In the genomic region with DNA sequence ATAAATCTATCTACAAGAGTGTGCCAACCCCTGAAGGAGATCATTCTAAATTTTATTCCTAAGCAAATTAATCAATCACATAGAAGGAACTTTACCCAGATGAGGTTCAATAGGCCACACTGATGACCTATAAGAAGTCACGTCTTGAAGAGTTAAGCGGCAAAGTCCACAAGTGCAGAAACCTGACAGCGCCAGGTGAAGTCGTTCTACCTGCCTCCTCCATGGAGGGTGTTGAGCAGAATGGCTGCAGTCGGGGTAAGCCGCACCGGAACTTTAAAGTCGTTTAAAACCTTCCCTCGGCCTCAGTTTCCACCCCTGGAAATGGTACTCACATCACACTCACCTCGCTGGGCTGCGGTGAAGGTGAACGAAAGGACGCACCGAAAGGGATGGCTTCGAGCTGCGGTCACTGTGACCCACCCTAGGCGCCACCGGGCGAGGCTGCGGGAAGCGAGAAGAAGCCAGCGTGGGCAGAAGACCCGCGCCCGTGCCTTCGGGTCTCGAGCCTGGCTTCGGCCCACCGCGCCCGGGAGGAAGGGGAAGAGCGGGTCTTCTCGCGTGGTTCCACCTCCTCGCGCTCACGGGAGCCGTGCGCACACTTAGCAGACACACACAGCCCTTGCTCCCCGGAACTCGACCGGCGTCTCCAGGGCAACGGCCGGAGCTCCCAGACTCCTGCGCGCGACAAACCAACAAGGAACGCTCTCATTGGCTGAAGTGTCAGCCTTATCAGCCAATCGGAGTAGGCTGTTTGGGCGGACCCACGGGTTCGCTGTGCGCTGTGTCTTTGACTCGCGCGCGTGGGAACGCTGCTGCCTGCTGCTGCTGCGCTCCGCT, we compare ENCODE assay signal across 8 mouse cellular contexts. TPM values are rescaled to one million over a fixed set of nuclear protein-coding genes. Genes with fewer than 3 reads are reported as not detected.
DNase-seq lines count a peak whose midpoint lies in the region; ATAC-seq lines count a peak whose summit lies in the region.

A gene (minus strand): TSS at position 660 of the 837 bp plus-strand sequence.

- H3K4me3 ChIP-seq in hindbrain, embryonic 14.5 days (replicated peaks; ENCODE audit: low read length), result peak within 1 kb of the TSS; percentile 71

- no peaks in the 10 kb centered on the region for H3K36me3 ChIP-seq in hindbrain, embryonic 14.5 days (replicated peaks; ENCODE audit: control insufficient read depth, insufficient read depth)

- H3K9ac ChIP-seq in hindbrain, embryonic 14.5 days, result peak within 1 kb of the TSS; percentile 60

- peak within 1 kb of the TSS; percentile 56 for H3K4me2 ChIP-seq in hindbrain, embryonic 14.5 days (replicated peaks)

- peaks cover 15% of the 10 kb centered on the region for H3K4me1 ChIP-seq in hindbrain, embryonic 14.5 days (replicated peaks; ENCODE audit: control insufficient read depth, insufficient read depth, low read length)

- H3K27ac ChIP-seq in hindbrain, embryonic 14.5 days, result peak within 1 kb of the TSS; percentile 78

- no peaks in the 10 kb centered on the region for H3K27me3 ChIP-seq in hindbrain, embryonic 14.5 days (ENCODE audit: control insufficient read depth, insufficient read depth, low read length)

- WGBS in hindbrain, embryonic 14.5 days, result under 1% methylated on average over 61 of the region's 61 CpGs

- ATAC-seq in hindbrain, embryonic 14.5 days (ENCODE audit: low FRiP score), result peak; percentile 97

- peak; percentile 99 for DNase-seq in R1 (ENCODE audit: low read depth, low spot score)
- peak; percentile 97 to 98 for DNase-seq in cerebellum, postnatal 25 days
- DNase-seq in frontal cortex, postnatal 25 days (ENCODE audit: low spot score in 2 of 2), result peak; percentile 94 to 96
- peak; percentile 100 for DNase-seq in hindbrain, embryonic 14.5 days (ENCODE audit: low spot score)
- peak; percentile 97 for DNase-seq in layer of hippocampus, postnatal 36 days
- peak; percentile 99 for DNase-seq in lung, postnatal 36 days
- DNase-seq in retina, postnatal 1 day, result peak; percentile 99
- DNase-seq in urinary bladder, adult 18-20 months (ENCODE audit: low spot score in 2 of 2), result peak; percentile 89 to 97

- no peaks in the 10 kb centered on the region for H3K9me3 ChIP-seq in hindbrain, embryonic 14.5 days (ENCODE audit: control insufficient read depth, low read length)

RNA-seq across cellular contexts. Expression of the gene that starts here (rescaled TPM):
- 32.4 and 40.4 TPM in 2 replicates for polyA plus RNA-seq in hindbrain, embryonic 14.5 days (2014; fragmentation: Nextera tagmentation; extraction: Ambion mirVana)
- 10 to 100 TPM; 58.5 to 73.4 TPM for total RNA-seq in layer of hippocampus, postnatal 36 days (2021)

Comparison
In these comparisons a context has a peak if more than half of its experiments do, and no peak if none do; other contexts are left out.
1. Peak in every context shown above with its lines: DNase-seq, ATAC-seq, H3K4me3 ChIP-seq and H3K27ac ChIP-seq.